Mouse (Mus musculus) stomach, embryonic 16.5 days (tissue): ENCODE measurements around the gene Vcpkmt. TPM values are rescaled to one million over a fixed set of nuclear protein-coding genes. Genes with fewer than 3 reads are reported as not detected.

Experiments used
- ATAC-seq: fragments of 200-750 bp; cut with Nextera tagmentation; 2 replicates; pipeline ENCODE4 v1.8.0; 2017; ENCODE audit warnings: moderate number of reproducible peaks, moderate TSS enrichment; ENCODE audit not compliant: insufficient read depth, low FRiP score
- H3K27ac ChIP-seq: fragments of 300-500 bp; sonication (generic); 2 replicates; pipeline ENCODE4 v1.5.1; 2014; ENCODE audit warnings: low read length
- H3K27me3 ChIP-seq: fragments of 300-500 bp; sonication (generic); 2 replicates; pipeline ENCODE4 v1.6.1; 2014; ENCODE audit warnings: low read length, control low read depth, mixed read lengths; ENCODE audit not compliant: control insufficient read depth, insufficient read depth
- H3K36me3 ChIP-seq: fragments of 300-500 bp; sonication (generic); 2 replicates; pipeline ENCODE4 v1.6.1; 2014; ENCODE audit warnings: low read length; ENCODE audit not compliant: control insufficient read depth, insufficient read depth
- H3K4me1 ChIP-seq: fragments of 300-500 bp; sonication (generic); 2 replicates; pipeline ENCODE4 v1.6.1; 2014; ENCODE audit warnings: low read length, control low read depth, mixed read lengths; ENCODE audit not compliant: control insufficient read depth, insufficient read depth
- H3K4me2 ChIP-seq: fragments of 300-500 bp; sonication (generic); 2 replicates; pipeline ENCODE4 v1.6.1; 2014; ENCODE audit warnings: low read depth, low read length, mixed read lengths
- H3K4me3 ChIP-seq: fragments of 300-500 bp; sonication (generic); replicated peaks from 2 replicates; pipeline ENCODE4 v1.5.1; 2014; ENCODE audit warnings: mild to moderate bottlenecking, low read length
- H3K9ac ChIP-seq: fragments of 300-500 bp; sonication (generic); 2 replicates; pipeline ENCODE4 v1.6.1; 2014; ENCODE audit warnings: low read length
- H3K9me3 ChIP-seq: fragments of 300-500 bp; sonication (generic); replicated peaks from 2 replicates; pipeline ENCODE4 v1.6.1; 2016; ENCODE audit warnings: low read length, control low read depth; ENCODE audit not compliant: control insufficient read depth
- WGBS: fragments of 180-500 bp; shearing (Covaris S2); extraction: QIAGEN DNeasy Blood & Tissue Kit; methylation state at CpG from one replicate; pipeline ENCODE4 v1.1.7; 2014; 5-methylcytosine and 5-hydroxymethylcytosine counted together
- microRNA-seq: library from miRNA; unstranded; fragments of <30 nt; microRNA quantifications from one replicate; pipeline ENCODE4, GENCODE M21; 2016
- polyA plus RNA-seq: library from polyadenylated mRNA; unstranded; fragments of >200 nt; fragmentation: Nextera tagmentation; extraction: Ambion mirVana; gene quantifications from 2 replicates; pipeline ENCODE4 v1.2.1, GENCODE M21; 2015

Vcpkmt gene
- polyA plus RNA-seq, 1 experiment from 2014 or later: 26.2 TPM

GRCm38 (mm10) chr12:69532530-69532929, 50.3 kb downstream of the Vcpkmt start:
- H3K27ac ChIP-seq: no peak overlapping the region
- 82% methylated on average over 3 of the region's 3 CpGs for WGBS
- no peaks in the 10 kb centered on the region for H3K27me3 ChIP-seq
- no peaks in the 10 kb centered on the region for H3K9me3 ChIP-seq
- no peaks in the 10 kb centered on the region for H3K36me3 ChIP-seq
- H3K9ac ChIP-seq: no peak overlapping the region
- no peak for ATAC-seq
- no peak overlapping the region for H3K4me2 ChIP-seq
- peaks cover 8% of the 10 kb centered on the region for H3K4me1 ChIP-seq
- no peak overlapping the region for H3K4me3 ChIP-seq

DNA sequence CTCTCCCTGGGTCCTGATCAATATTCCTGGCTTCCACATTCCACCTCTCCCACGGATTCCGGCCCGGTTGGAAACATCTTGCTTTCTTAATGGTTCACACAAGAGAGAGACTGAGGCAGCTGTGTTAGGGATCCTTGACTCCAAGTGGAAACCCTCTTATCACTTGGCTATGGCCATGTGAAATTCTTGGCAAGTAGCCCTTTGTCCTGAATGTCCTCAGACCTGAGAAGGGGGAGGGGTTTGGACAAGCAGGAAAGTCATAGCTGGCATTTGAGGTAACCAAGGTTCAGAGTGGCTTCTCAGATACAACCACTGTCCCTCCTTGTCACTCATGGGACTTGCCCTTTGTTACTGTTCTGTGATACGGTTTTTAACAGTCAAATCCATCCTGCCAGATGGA, 50.7 kb downstream of the Vcpkmt start:
- peaks cover 4% of the 10 kb centered on the region for H3K4me1 ChIP-seq
- no peaks in the 10 kb centered on the region for H3K36me3 ChIP-seq
- H3K27ac ChIP-seq: no peak overlapping the region
- no peak for ATAC-seq
- H3K4me3 ChIP-seq: no peak overlapping the region
- 91% methylated on average over 4 of the region's 4 CpGs for WGBS
- no peaks in the 10 kb centered on the region for H3K27me3 ChIP-seq
- H3K4me2 ChIP-seq: no peak overlapping the region
- no peaks in the 10 kb centered on the region for H3K9me3 ChIP-seq
- no peak overlapping the region for H3K9ac ChIP-seq

DNA sequence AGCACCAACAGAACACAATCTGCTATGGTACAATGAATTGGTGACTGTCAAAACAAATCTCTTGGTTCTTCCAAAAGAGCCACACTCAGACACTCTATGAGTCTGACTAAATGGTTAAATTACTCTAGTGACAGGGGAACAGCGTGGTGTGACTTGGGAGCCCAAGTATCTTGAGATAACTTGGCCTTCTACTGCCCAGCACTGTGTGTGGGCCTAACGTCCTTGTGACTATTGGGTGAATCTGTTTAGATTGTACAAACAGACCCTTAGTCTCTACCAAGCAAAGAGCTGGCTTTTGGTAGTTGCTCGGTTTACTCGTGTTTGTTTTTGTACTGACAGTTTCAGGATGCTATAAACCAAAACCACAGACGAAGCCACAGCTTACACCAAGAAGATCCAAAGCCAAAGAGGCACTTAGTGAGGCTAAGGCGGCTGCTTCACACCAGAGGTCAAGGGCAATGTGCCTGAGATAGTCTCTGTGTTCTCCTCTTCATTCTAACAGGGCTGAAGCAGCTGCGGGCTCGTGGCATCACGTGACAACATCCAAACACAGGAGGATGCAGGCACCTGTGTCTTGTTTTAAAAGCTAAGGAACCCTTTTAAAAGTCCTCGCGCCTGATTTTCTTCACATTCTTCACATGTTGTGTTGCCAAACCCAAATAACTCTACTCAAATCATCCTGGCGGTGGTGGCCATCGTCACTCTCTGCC, 53.0 kb downstream of the Vcpkmt start:
- Histone ChIP-seq H3K9ac (no peak overlapping the region), H3K4me3 (no peak overlapping the region), H3K36me3 (no peaks in the 10 kb centered on the region), H3K4me1 (no peaks in the 10 kb centered on the region), H3K27me3 (no peaks in the 10 kb centered on the region), H3K27ac (no peak overlapping the region), H3K4me2 (no peak overlapping the region), H3K9me3 (no peaks in the 10 kb centered on the region)
- ATAC-seq: 0 out of 2 replicates have a peak, but pooled peaks have one; percentile 19
- whole genome bisulfite sequencing: 69% methylated on average over 13 of the region's 13 CpGs

DNA sequence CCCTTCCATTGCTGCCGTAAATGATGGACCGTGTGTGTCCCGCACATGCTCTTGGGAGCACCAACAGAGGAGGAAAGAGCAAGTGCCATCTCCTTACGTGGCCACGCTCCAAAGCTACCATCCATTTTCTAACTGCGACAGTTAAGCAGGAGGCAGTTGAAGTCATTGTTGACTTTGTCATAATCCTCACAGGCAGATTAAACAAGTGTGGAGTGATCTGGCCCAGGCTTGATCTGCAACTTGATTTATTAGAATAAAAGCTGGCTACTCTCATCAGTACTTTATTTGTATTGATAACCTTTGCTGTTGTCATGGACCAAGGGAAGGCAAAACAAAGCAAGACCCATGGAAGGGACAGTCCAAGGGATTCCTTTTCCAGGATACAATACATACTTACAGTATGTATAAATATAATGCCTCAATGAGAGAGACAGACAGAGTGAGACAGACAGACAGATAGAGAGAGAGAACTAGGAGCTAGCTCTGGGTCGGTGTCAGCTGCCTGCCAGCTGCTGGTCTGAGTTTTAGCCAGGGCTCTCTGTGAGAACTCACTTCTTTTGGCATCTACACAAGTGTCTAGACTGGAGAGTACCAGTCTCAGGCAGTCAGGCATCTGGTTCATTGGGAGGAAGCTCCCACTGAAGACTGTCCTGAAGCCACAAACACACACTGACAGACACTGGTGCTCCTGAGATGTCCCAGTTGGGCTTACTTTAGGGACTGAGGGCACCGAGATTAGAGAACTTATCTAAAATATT, 54.4 kb downstream of the Vcpkmt start:
- no peak overlapping the region for H3K4me2 ChIP-seq
- H3K9me3 ChIP-seq: no peaks in the 10 kb centered on the region
- 65% methylated on average over 8 of the region's 8 CpGs for WGBS
- no peak overlapping the region for H3K27ac ChIP-seq
- no peaks in the 10 kb centered on the region for H3K4me1 ChIP-seq
- ATAC-seq: no peak
- H3K4me3 ChIP-seq: no peak overlapping the region
- H3K9ac ChIP-seq: no peak overlapping the region
- no peaks in the 10 kb centered on the region for H3K36me3 ChIP-seq
- no peaks in the 10 kb centered on the region for H3K27me3 ChIP-seq

Small RNAs within 50 kb of the gene (microRNA-seq; reads per million reads assigned to microRNA genes)
- not detected for gene Gm23018

Other genes with a start within 250 kb of the Vcpkmt start
- 82.4 and 83.1 TPM in 2 replicates for gene Nemf, start 225.9 kb downstream of the Vcpkmt start, polyA plus RNA-seq
- 39.3 and 42.3 TPM in 2 replicates for gene Arf6, start 210.9 kb downstream of the Vcpkmt start, polyA plus RNA-seq
- gene Gm9887, start 210.6 kb downstream of the Vcpkmt start, polyA plus RNA-seq: 0.80 and 0.94 TPM in 2 replicates
- gene Sos2, start 98.8 kb upstream of the Vcpkmt start, polyA plus RNA-seq: 8.2 and 11.8 TPM in 2 replicates
- gene L2hgdh, start 141.8 kb upstream of the Vcpkmt start, polyA plus RNA-seq: 18.3 and 21.7 TPM in 2 replicates
- gene Atp5s, start 141.9 kb upstream of the Vcpkmt start, polyA plus RNA-seq: 25.1 and 25.5 TPM in 2 replicates
- gene Cdkl1, start 208.2 kb upstream of the Vcpkmt start, polyA plus RNA-seq: 2.6 and 2.8 TPM in 2 replicates